Mouse (Mus musculus) midbrain, embryonic 12.5 days (tissue): Measurements from ENCODE around the gene Themis3. TPM values are rescaled to one million over a fixed set of nuclear protein-coding genes. Genes with fewer than 3 reads are reported as not detected.
A peak's percentile ranks its signal among the peaks of the same experiment; 100 is the strongest.

Experiments used
- ATAC-seq: fragments of 200-750 bp; cut with Nextera tagmentation; 2 replicates; pipeline ENCODE4 v1.8.0; 2017; ENCODE audit warnings: low read depth, moderate TSS enrichment, moderate library complexity; ENCODE audit not compliant: low FRiP score
- H3K27ac ChIP-seq: fragments of 300-500 bp; sonication (generic); replicated peaks from 2 replicates; pipeline ENCODE4 v1.5.1; 2016; ENCODE audit warnings: mild to moderate bottlenecking
- H3K27me3 ChIP-seq: fragments of 300-500 bp; sonication (generic); 2 replicates; pipeline ENCODE4 v1.6.1; 2016; ENCODE audit warnings: mild to moderate bottlenecking
- H3K36me3 ChIP-seq: fragments of 300-500 bp; sonication (generic); 2 replicates; pipeline ENCODE4 v1.6.1; 2016
- H3K4me1 ChIP-seq: fragments of 300-500 bp; sonication (generic); 2 replicates; pipeline ENCODE4 v1.6.1; 2016
- H3K4me2 ChIP-seq: fragments of 300-500 bp; sonication (generic); replicated peaks from 2 replicates; pipeline ENCODE4 v1.6.1; 2016; ENCODE audit warnings: mild to moderate bottlenecking, moderate library complexity
- H3K4me3 ChIP-seq: fragments of 300-500 bp; sonication (generic); 2 replicates; pipeline ENCODE4 v1.5.1; 2016; ENCODE audit warnings: mild to moderate bottlenecking
- H3K9ac ChIP-seq: fragments of 300-500 bp; sonication (generic); replicated peaks from 2 replicates; pipeline ENCODE4 v1.6.1; 2016; ENCODE audit warnings: mild to moderate bottlenecking, moderate library complexity
- H3K9me3 ChIP-seq: fragments of 300-500 bp; sonication (generic); 2 replicates; pipeline ENCODE4 v1.6.1; 2016; ENCODE audit warnings: mild to moderate bottlenecking
- WGBS: fragments of 180-500 bp; shearing (Covaris S2); methylation state at CpG from one replicate; pipeline ENCODE4 v1.1.7; 2016; 5-methylcytosine and 5-hydroxymethylcytosine counted together
- polyA plus RNA-seq: library from polyadenylated mRNA; unstranded; fragments of >200 nt; fragmentation: Nextera tagmentation; extraction: Ambion mirVana; gene quantifications from 2 replicates; pipeline ENCODE4 v1.2.1, GENCODE M21; 2016

Themis3 gene
- polyA plus RNA-seq: not detected in 2 replicates

- Histone ChIP-seq H3K4me1 (no peaks in the 10 kb centered on the region), H3K36me3 (no peaks in the 10 kb centered on the region), H3K4me2 (no peak within 1 kb of the TSS), H3K27me3 (no peaks in the 10 kb centered on the region), H3K4me3 (no peak within 1 kb of the TSS), H3K27ac (no peak within 1 kb of the TSS), H3K9me3 (no peaks in the 10 kb centered on the region), H3K9ac (no peak within 1 kb of the TSS)
- 79% methylated on average over 5 of the region's 5 CpGs for WGBS
- ATAC-seq: no peak
Measured at GRCm38 (mm10) chr17:66594435-66594834, at the start of gene Themis3. TSS of gene Themis3 (minus strand) at chr17:66594621.

GRCm38 (mm10) chr17:66637951-66638722, 43.7 kb upstream of the Themis3 start:
- H3K4me1 ChIP-seq: no peaks in the 10 kb centered on the region
- no peaks in the 10 kb centered on the region for H3K9me3 ChIP-seq
- ATAC-seq: no peak
- H3K27ac ChIP-seq: no peak overlapping the region
- no peaks in the 10 kb centered on the region for H3K36me3 ChIP-seq
- no peaks in the 10 kb centered on the region for H3K27me3 ChIP-seq
- H3K4me2 ChIP-seq: no peak overlapping the region
- no peak overlapping the region for H3K9ac ChIP-seq
- H3K4me3 ChIP-seq: no peak overlapping the region
- WGBS: 93% methylated on average over 7 of the region's 7 CpGs

GRCm38 (mm10) chr17:66619996-66620656, 25.7 kb upstream of the Themis3 start:
- no peak overlapping the region for H3K4me2 ChIP-seq
- H3K4me3 ChIP-seq: no peak overlapping the region
- H3K9ac ChIP-seq: no peak overlapping the region
- H3K4me1 ChIP-seq: no peaks in the 10 kb centered on the region
- H3K27ac ChIP-seq: peak overlapping the region; percentile 47
- 74% methylated on average over 13 of the region's 13 CpGs for WGBS
- no peaks in the 10 kb centered on the region for H3K9me3 ChIP-seq
- H3K27me3 ChIP-seq: no peaks in the 10 kb centered on the region
- ATAC-seq: peak; percentile 19; the same call in 1 of the 2 replicates
- no peaks in the 10 kb centered on the region for H3K36me3 ChIP-seq

- Histone ChIP-seq H3K4me3 (no peak overlapping the region), H3K27me3 (no peaks in the 10 kb centered on the region), H3K4me1 (no peaks in the 10 kb centered on the region), H3K9me3 (no peaks in the 10 kb centered on the region), H3K9ac (no peak overlapping the region), H3K27ac (peak overlapping the region; percentile 12; the same call in 1 of the 2 replicates), H3K36me3 (no peaks in the 10 kb centered on the region), H3K4me2 (no peak overlapping the region)
- ATAC-seq: peak; percentile 38; the same call in 1 of the 2 replicates
- WGBS: 67% methylated on average over 3 of the region's 3 CpGs
Measured at GRCm38 (mm10) chr17:66619255-66619826, 24.9 kb upstream of the Themis3 start.

- Histone ChIP-seq H3K4me3 (no peak overlapping the region), H3K27ac (no peak overlapping the region), H3K27me3 (no peaks in the 10 kb centered on the region), H3K9me3 (no peaks in the 10 kb centered on the region), H3K36me3 (no peaks in the 10 kb centered on the region), H3K4me2 (no peak overlapping the region), H3K4me1 (no peaks in the 10 kb centered on the region), H3K9ac (no peak overlapping the region)
- no peak for ATAC-seq
Measured at GRCm38 (mm10) chr17:66610032-66610431, 15.6 kb upstream of the Themis3 start.

GRCm38 (mm10) chr17:66604931-66605330, 10.5 kb upstream of the Themis3 start:
- no peaks in the 10 kb centered on the region for H3K27me3 ChIP-seq
- WGBS: 72% methylated on average over 5 of the region's 5 CpGs
- no peak overlapping the region for H3K9ac ChIP-seq
- no peak overlapping the region for H3K4me2 ChIP-seq
- H3K27ac ChIP-seq: no peak overlapping the region
- H3K36me3 ChIP-seq: no peaks in the 10 kb centered on the region
- H3K9me3 ChIP-seq: no peaks in the 10 kb centered on the region
- ATAC-seq: no peak
- H3K4me1 ChIP-seq: no peaks in the 10 kb centered on the region
- H3K4me3 ChIP-seq: no peak overlapping the region

GRCm38 (mm10) chr17:66601171-66601570, 6.8 kb upstream of the Themis3 start:
- no peak for ATAC-seq
- 93% methylated on average over 2 of the region's 2 CpGs for WGBS

GRCm38 (mm10) chr17:66595867-66596266, 1.4 kb upstream of the Themis3 start:
- H3K4me3 ChIP-seq: no peak overlapping the region
- no peaks in the 10 kb centered on the region for H3K36me3 ChIP-seq
- no peak overlapping the region for H3K27ac ChIP-seq
- H3K9ac ChIP-seq: no peak overlapping the region
- no peak for ATAC-seq
- no peak overlapping the region for H3K4me2 ChIP-seq
- 90% methylated on average over 3 of the region's 3 CpGs for WGBS
- H3K4me1 ChIP-seq: no peaks in the 10 kb centered on the region
- no peaks in the 10 kb centered on the region for H3K9me3 ChIP-seq
- H3K27me3 ChIP-seq: no peaks in the 10 kb centered on the region

More at GRCm38 (mm10) chr17:66601171-66601570, 6.8 kb upstream of the Themis3 start:
- H3K27ac ChIP-seq: no peak overlapping the region
- no peak overlapping the region for H3K4me2 ChIP-seq
- H3K9ac ChIP-seq: no peak overlapping the region
- no peaks in the 10 kb centered on the region for H3K36me3 ChIP-seq
- no peaks in the 10 kb centered on the region for H3K9me3 ChIP-seq
- H3K27me3 ChIP-seq: no peaks in the 10 kb centered on the region
- no peaks in the 10 kb centered on the region for H3K4me1 ChIP-seq
- H3K4me3 ChIP-seq: no peak overlapping the region

GRCm38 (mm10) chr17:66595256-66595655, 835 bp upstream of the Themis3 start:
- Histone ChIP-seq H3K36me3 (no peaks in the 10 kb centered on the region), H3K9me3 (no peaks in the 10 kb centered on the region), H3K27me3 (no peaks in the 10 kb centered on the region), H3K27ac (no peak overlapping the region), H3K9ac (no peak overlapping the region), H3K4me3 (no peak overlapping the region), H3K4me1 (no peaks in the 10 kb centered on the region), H3K4me2 (no peak overlapping the region)
- no peak for ATAC-seq

- no peaks in the 10 kb centered on the region for H3K4me1 ChIP-seq
- H3K36me3 ChIP-seq: no peaks in the 10 kb centered on the region
- no peak overlapping the region for H3K4me3 ChIP-seq
- no peak for ATAC-seq
- H3K9ac ChIP-seq: no peak overlapping the region
- H3K27ac ChIP-seq: no peak overlapping the region
- WGBS: 80% methylated on average over 9 of the region's 9 CpGs
- no peaks in the 10 kb centered on the region for H3K9me3 ChIP-seq
- H3K27me3 ChIP-seq: no peaks in the 10 kb centered on the region
- H3K4me2 ChIP-seq: no peak overlapping the region
Measured at GRCm38 (mm10) chr17:66590353-66591075, 3.9 kb downstream of the Themis3 start.

- Histone ChIP-seq H3K4me1 (no peaks in the 10 kb centered on the region), H3K27ac (no peak overlapping the region), H3K4me2 (no peak overlapping the region), H3K9me3 (no peaks in the 10 kb centered on the region), H3K36me3 (no peaks in the 10 kb centered on the region), H3K4me3 (no peak overlapping the region), H3K27me3 (no peaks in the 10 kb centered on the region), H3K9ac (no peak overlapping the region)
- no peak for ATAC-seq
- 80% methylated on average over 8 of the region's 8 CpGs for WGBS
Measured at GRCm38 (mm10) chr17:66589864-66590263, 4.6 kb downstream of the Themis3 start.

GRCm38 (mm10) chr17:66586741-66587140, 7.7 kb downstream of the Themis3 start:
- Histone ChIP-seq H3K4me3 (no peak overlapping the region), H3K4me2 (no peak overlapping the region), H3K36me3 (no peaks in the 10 kb centered on the region), H3K27ac (no peak overlapping the region), H3K9ac (no peak overlapping the region), H3K9me3 (no peaks in the 10 kb centered on the region), H3K27me3 (no peaks in the 10 kb centered on the region), H3K4me1 (no peaks in the 10 kb centered on the region)
- no peak for ATAC-seq
- WGBS: 90% methylated on average over 10 of the region's 10 CpGs
